Mouse (Mus musculus): Measurements from ENCODE around the gene Fnbp1l. TPM values are rescaled to one million over a fixed set of nuclear protein-coding genes. Genes with fewer than 3 reads are reported as not detected.

Gene Fnbp1l
- polyA plus RNA-seq, 1 experiment, result 27.1 TPM

DNA sequence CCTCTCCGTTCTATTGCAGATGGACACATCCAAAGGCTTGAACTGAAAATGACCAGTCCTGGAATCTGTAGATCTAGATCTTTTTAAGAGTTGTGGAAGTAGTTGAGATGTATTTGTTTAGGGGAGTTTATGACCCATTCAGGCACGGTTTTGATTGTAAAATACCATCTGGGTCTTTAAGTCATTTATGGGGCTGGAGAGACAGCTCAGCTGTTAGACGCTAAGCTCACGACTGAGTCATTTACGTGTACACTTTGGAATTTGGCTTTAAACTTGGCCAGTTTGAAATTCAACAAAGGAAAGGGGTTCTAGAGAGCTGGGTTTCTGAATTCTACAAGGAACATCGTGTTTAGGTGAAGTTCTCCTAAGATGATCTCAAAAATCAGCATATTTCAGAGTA is 124.8 kb downstream of the Fnbp1l start:
- no peak for DNase-seq (ENCODE audit: low spot score)

- DNase-seq (ENCODE audit: low spot score), result no peak
Measured at GRCm38 (mm10) chr3:122492872-122493615, 126.5 kb downstream of the Fnbp1l start.

- no peak for DNase-seq (ENCODE audit: low spot score)
Measured at GRCm38 (mm10) chr3:122492006-122492405, 127.5 kb downstream of the Fnbp1l start.

- no peak for DNase-seq (ENCODE audit: low spot score)
Measured at GRCm38 (mm10) chr3:122490574-122490973, 128.9 kb downstream of the Fnbp1l start.

Other genes with a start within 250 kb of the Fnbp1l start
- 115 and 175 TPM in 2 replicates for gene Pde5a, start 109.2 kb upstream of the Fnbp1l start, polyA plus RNA-seq (2012; rRNA removed)

Measured in urinary bladder, adult 2 months (tissue).